9 mouse cellular contexts compared by ENCODE assay signal in genomic region chr4:81726761-81727723, GRCm38 (mm10).
DNase-seq lines count a peak whose midpoint lies in the region; ATAC-seq lines count a peak whose summit lies in the region.
"Had no signal": no experiment of that assay in that cellular context is flagged by ENCODE, and none has a peak within 500 bp of the region (broad histone marks: within the 10 kb centered on the region; RNA-seq: fewer than 3 reads in every experiment).

No protein-coding gene starts in this region.

- 0 out of 2 replicates have a peak overlapping the region, but pooled peaks have one; percentile 23 for H3K9ac ChIP-seq in embryonic facial prominence, embryonic 11.5 days (replicated peaks; ENCODE audit: low read length)
- H3K9ac ChIP-seq in hindbrain, embryonic 14.5 days, result no peak overlapping the region
- peak overlapping the region; percentile 56 for H3K9ac ChIP-seq in neural tube, embryonic 13.5 days
- H3K9ac ChIP-seq in kidney, embryonic 14.5 days (ENCODE audit: low read depth, low read length), result no peak overlapping the region
- no peak overlapping the region for H3K9ac ChIP-seq in kidney, embryonic 16.5 days (replicated peaks; ENCODE audit: low read length)

- H3K4me2 ChIP-seq in embryonic facial prominence, embryonic 11.5 days (ENCODE audit: low read depth, low read length), result no peak overlapping the region
- H3K4me2 ChIP-seq in hindbrain, embryonic 14.5 days (replicated peaks), result peak overlapping the region; percentile 23
- H3K4me2 ChIP-seq in neural tube, embryonic 13.5 days, result peak overlapping the region; percentile 35
- no peak overlapping the region for H3K4me2 ChIP-seq in kidney, embryonic 14.5 days (replicated peaks; ENCODE audit: low read depth, low read length)
- H3K4me2 ChIP-seq in kidney, embryonic 16.5 days (replicated peaks; ENCODE audit: low read depth, low read length), result no peak overlapping the region

- WGBS in embryonic facial prominence, embryonic 11.5 days, result 61% methylated on average over 16 of the region's 16 CpGs
- WGBS in hindbrain, embryonic 14.5 days, result 23% methylated on average over 16 of the region's 16 CpGs
- WGBS in neural tube, embryonic 13.5 days, result 21% methylated on average over 16 of the region's 16 CpGs
- WGBS in kidney, embryonic 14.5 days, result 75% methylated on average over 16 of the region's 16 CpGs
- WGBS in kidney, embryonic 16.5 days, result 71% methylated on average over 16 of the region's 16 CpGs

- intact Hi-C loops in left cerebral cortex, postnatal 14 days (cut with DNase I), result loop anchor here (10.0 kb wide), 1 partner anchor 142 kb away; no protein-coding TSS in a partner anchor

- no peaks in the 10 kb centered on the region for H3K9me3 ChIP-seq in embryonic facial prominence, embryonic 11.5 days (replicated peaks; ENCODE audit: control insufficient read depth, low read length)
- H3K9me3 ChIP-seq in hindbrain, embryonic 14.5 days (ENCODE audit: control insufficient read depth, low read length), result no peaks in the 10 kb centered on the region
- H3K9me3 ChIP-seq in neural tube, embryonic 13.5 days, result no peaks in the 10 kb centered on the region
- H3K9me3 ChIP-seq in kidney, embryonic 14.5 days (ENCODE audit: control insufficient read depth, low read length), result no peaks in the 10 kb centered on the region
- no peaks in the 10 kb centered on the region for H3K9me3 ChIP-seq in kidney, embryonic 16.5 days (ENCODE audit: low read length)

- peak; percentile 13 to 30 for DNase-seq in left cerebral cortex, postnatal 14 days (ENCODE audit: low spot score in 2 of 2)
- DNase-seq in left cerebral cortex, adult 9 months (ENCODE audit: low spot score in 2 of 2), result no peak
- DNase-seq in embryonic facial prominence, embryonic 11.5 days (ENCODE audit: low spot score), result no peak
- DNase-seq in hindbrain, embryonic 14.5 days (ENCODE audit: low spot score), result peak; percentile 66
- DNase-seq in lung, adult 18-20 months, result no peak

- H3K36me3 ChIP-seq in embryonic facial prominence, embryonic 11.5 days (replicated peaks; ENCODE audit: control insufficient read depth, insufficient read depth, low read depth, low read length), result no peaks in the 10 kb centered on the region
- H3K36me3 ChIP-seq in hindbrain, embryonic 14.5 days (replicated peaks; ENCODE audit: control insufficient read depth, insufficient read depth), result no peaks in the 10 kb centered on the region
- H3K36me3 ChIP-seq in neural tube, embryonic 13.5 days, result no peaks in the 10 kb centered on the region
- H3K36me3 ChIP-seq in kidney, embryonic 14.5 days (ENCODE audit: control insufficient read depth, insufficient read depth, low read length), result no peaks in the 10 kb centered on the region
- H3K36me3 ChIP-seq in kidney, embryonic 16.5 days (ENCODE audit: insufficient read depth, low read length), result no peaks in the 10 kb centered on the region

- no peaks in the 10 kb centered on the region; the same call in 1 of the 2 replicates for H3K4me1 ChIP-seq in embryonic facial prominence, embryonic 11.5 days (ENCODE audit: control insufficient read depth, insufficient read depth, low read length)
- H3K4me1 ChIP-seq in hindbrain, embryonic 14.5 days (replicated peaks; ENCODE audit: control insufficient read depth, insufficient read depth, low read length), result peaks cover 11% of the 10 kb centered on the region; the same call in 1 of the 2 replicates
- H3K4me1 ChIP-seq in neural tube, embryonic 13.5 days (replicated peaks), result peaks cover 25% of the 10 kb centered on the region
- no peaks in the 10 kb centered on the region for H3K4me1 ChIP-seq in kidney, embryonic 14.5 days (ENCODE audit: control insufficient read depth, insufficient read depth, low read length)
- H3K4me1 ChIP-seq in kidney, embryonic 16.5 days (ENCODE audit: insufficient read depth, low read length), result no peaks in the 10 kb centered on the region

- no peak overlapping the region for H3K27ac ChIP-seq in embryonic facial prominence, embryonic 11.5 days (replicated peaks; ENCODE audit: low read depth, low read length)
- H3K27ac ChIP-seq in hindbrain, embryonic 14.5 days, result peak overlapping the region; percentile 80
- peak overlapping the region; percentile 92 for H3K27ac ChIP-seq in neural tube, embryonic 13.5 days (replicated peaks)
- no peak overlapping the region; the same call in 1 of the 2 replicates for H3K27ac ChIP-seq in kidney, embryonic 14.5 days (ENCODE audit: low read depth, low read length)
- H3K27ac ChIP-seq in kidney, embryonic 16.5 days (ENCODE audit: low read length), result no peak overlapping the region

- no peak overlapping the region for H3K4me3 ChIP-seq in embryonic facial prominence, embryonic 11.5 days (ENCODE audit: low read depth, low read length)
- H3K4me3 ChIP-seq in hindbrain, embryonic 14.5 days (replicated peaks; ENCODE audit: low read length), result no peak overlapping the region
- H3K4me3 ChIP-seq in neural tube, embryonic 13.5 days, result no peak overlapping the region
- H3K4me3 ChIP-seq in kidney, embryonic 14.5 days (ENCODE audit: low read length), result no peak overlapping the region
- no peak overlapping the region for H3K4me3 ChIP-seq in kidney, embryonic 16.5 days (ENCODE audit: low read length)

- no peaks in the 10 kb centered on the region for H3K27me3 ChIP-seq in embryonic facial prominence, embryonic 11.5 days (ENCODE audit: control insufficient read depth, insufficient read depth, low read length)
- no peaks in the 10 kb centered on the region for H3K27me3 ChIP-seq in hindbrain, embryonic 14.5 days (ENCODE audit: control insufficient read depth, insufficient read depth, low read length)
- H3K27me3 ChIP-seq in neural tube, embryonic 13.5 days, result no peaks in the 10 kb centered on the region
- H3K27me3 ChIP-seq in kidney, embryonic 14.5 days (ENCODE audit: control insufficient read depth, insufficient read depth, low read length), result no peaks in the 10 kb centered on the region
- no peaks in the 10 kb centered on the region for H3K27me3 ChIP-seq in kidney, embryonic 16.5 days (ENCODE audit: insufficient read depth, low read length)
- H3K27me3 ChIP-seq: Patski had no signal

- peak; percentile 67 for ATAC-seq in embryonic facial prominence, embryonic 11.5 days (replicated peaks; ENCODE audit: insufficient number of reproducible peaks, low FRiP score, low TSS enrichment, low read depth)
- peak; percentile 86 for ATAC-seq in hindbrain, embryonic 14.5 days (ENCODE audit: low FRiP score)
- peak; percentile 93 for ATAC-seq in neural tube, embryonic 13.5 days (ENCODE audit: low read depth)
- no peak for ATAC-seq in kidney, embryonic 14.5 days (ENCODE audit: low FRiP score, low TSS enrichment)
- no peak for ATAC-seq in kidney, embryonic 16.5 days (ENCODE audit: low FRiP score, low TSS enrichment)
- ATAC-seq: Patski had no signal

Comparison
In these comparisons a context has a peak if more than half of its experiments do, and no peak if none do; other contexts are left out.
1. DNase-seq: peak in left cerebral cortex, postnatal 14 days (2 of 2) and hindbrain, embryonic 14.5 days (single experiment); none in left cerebral cortex, adult 9 months (0 of 2), embryonic facial prominence, embryonic 11.5 days (single experiment) and lung, adult 18-20 months (0 of 2).
2. ATAC-seq: peak in embryonic facial prominence, embryonic 11.5 days (single experiment), hindbrain, embryonic 14.5 days (single experiment) and neural tube, embryonic 13.5 days (single experiment); none in kidney, embryonic 14.5 days (single experiment) and kidney, embryonic 16.5 days (single experiment).
3. H3K27ac ChIP-seq: peak in hindbrain, embryonic 14.5 days (single experiment) and neural tube, embryonic 13.5 days (single experiment); none in embryonic facial prominence, embryonic 11.5 days (single experiment), kidney, embryonic 14.5 days (single experiment) and kidney, embryonic 16.5 days (single experiment).
4. H3K4me2 ChIP-seq: peak in hindbrain, embryonic 14.5 days (single experiment) and neural tube, embryonic 13.5 days (single experiment); none in embryonic facial prominence, embryonic 11.5 days (single experiment), kidney, embryonic 14.5 days (single experiment) and kidney, embryonic 16.5 days (single experiment).
5. H3K9ac ChIP-seq: peak in embryonic facial prominence, embryonic 11.5 days (single experiment) and neural tube, embryonic 13.5 days (single experiment); none in hindbrain, embryonic 14.5 days (single experiment), kidney, embryonic 14.5 days (single experiment) and kidney, embryonic 16.5 days (single experiment).